Mouse (Mus musculus): Measurements from ENCODE around the gene Hist1h1t. TPM values are rescaled to one million over a fixed set of nuclear protein-coding genes. Genes with fewer than 3 reads are reported as not detected.

Gene Hist1h1t
- total and polyA plus RNA-seq, 2 experiments from 2014 or later = 1.6 TPM; not detected in 1

GRCm38 (mm10) chr13:23737091-23737490 is 41.5 kb downstream of the Hist1h1t start:
- H3K4me1 ChIP-seq (ENCODE audit: insufficient read depth, low read length) = peaks cover 6% of the 10 kb centered on the region; the same call in 1 of the 2 replicates
- 88% methylated on average over 5 of the region's 5 CpGs for whole genome bisulfite sequencing
- H3K27ac ChIP-seq = no peak overlapping the region
- H3K4me2 ChIP-seq (ENCODE audit: low read depth, low read length) = no peak overlapping the region
- no peaks in the 10 kb centered on the region for H3K9me3 ChIP-seq (ENCODE audit: low read length)
- H3K4me3 ChIP-seq (ENCODE audit: low read length) = no peak overlapping the region
- H3K27me3 ChIP-seq (ENCODE audit: insufficient read depth, low read length) = no peaks in the 10 kb centered on the region
- TF ChIP-seq CTCF (IDR thresholded peaks at IDR 0.05; ENCODE audit: low read depth) = no peak
- ATAC-seq (no peak), DNase-seq (ENCODE audit: low spot score) (no peak)
- H3K9ac ChIP-seq (replicated peaks; ENCODE audit: low read length) = no peak overlapping the region
- H3K36me3 ChIP-seq (ENCODE audit: insufficient read depth, low read length) = no peaks in the 10 kb centered on the region

DNA sequence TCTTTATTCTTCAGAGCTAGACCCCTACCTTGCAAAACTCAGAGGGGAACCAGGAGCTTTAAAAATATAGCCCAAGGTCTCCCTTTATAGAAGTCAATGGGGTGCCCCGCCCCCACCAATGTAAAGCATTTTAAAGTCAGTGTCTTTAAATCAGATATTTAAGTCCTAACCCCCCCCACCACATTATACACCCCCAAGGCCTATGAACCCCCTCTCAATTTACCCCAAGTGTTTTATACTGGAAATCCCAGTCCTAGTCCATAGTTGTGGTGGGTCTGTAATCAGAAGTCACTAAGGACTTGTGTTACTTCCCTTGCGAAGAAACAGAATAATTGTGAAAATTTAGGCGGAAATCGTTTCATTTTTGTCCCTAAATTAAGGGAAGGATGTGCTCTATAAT is 42.4 kb downstream of the Hist1h1t start:
- Histone ChIP-seq H3K27me3 (ENCODE audit: insufficient read depth, low read length) (no peaks in the 10 kb centered on the region), H3K4me2 (ENCODE audit: low read depth, low read length) (peak overlapping the region; percentile 98), H3K9me3 (ENCODE audit: low read length) (no peaks in the 10 kb centered on the region), H3K9ac (replicated peaks; ENCODE audit: low read length) (peak overlapping the region; percentile 74; the same call in 1 of the 2 replicates), H3K27ac (peak overlapping the region; percentile 94), H3K4me1 (ENCODE audit: insufficient read depth, low read length) (peaks cover 6% of the 10 kb centered on the region; the same call in 1 of the 2 replicates), H3K36me3 (ENCODE audit: insufficient read depth, low read length) (no peaks in the 10 kb centered on the region), H3K4me3 (ENCODE audit: low read length) (peak overlapping the region; percentile 52; the same call in 1 of the 2 replicates)
- ATAC-seq (no peak), DNase-seq (ENCODE audit: low spot score) (no peak)
- TF ChIP-seq CTCF (IDR thresholded peaks at IDR 0.05; ENCODE audit: low read depth) = no peak
- WGBS = 25% methylated on average over 4 of the region's 4 CpGs

- Histone ChIP-seq H3K27me3 (ENCODE audit: insufficient read depth, low read length) (no peaks in the 10 kb centered on the region), H3K9me3 (ENCODE audit: low read length) (no peaks in the 10 kb centered on the region), H3K36me3 (ENCODE audit: insufficient read depth, low read length) (no peaks in the 10 kb centered on the region), H3K4me3 (ENCODE audit: low read length) (peak within 1 kb of the TSS; percentile 52), H3K4me2 (ENCODE audit: low read depth, low read length) (peak within 1 kb of the TSS; percentile 98), H3K9ac (replicated peaks; ENCODE audit: low read length) (peak within 1 kb of the TSS; percentile 74), H3K4me1 (ENCODE audit: insufficient read depth, low read length) (peaks cover 6% of the 10 kb centered on the region; the same call in 1 of the 2 replicates), H3K27ac (peak within 1 kb of the TSS; percentile 94)
- peak; percentile 95 for ATAC-seq
- TF ChIP-seq CTCF (IDR thresholded peaks at IDR 0.05; ENCODE audit: low read depth) = no peak
- under 1% methylated on average over 33 of the region's 38 CpGs for WGBS
- peak; percentile 93 for DNase-seq (ENCODE audit: low spot score)
These were observed 43.1 kb downstream of the Hist1h1t start, which contains the start of gene Hist1h1c for GRCm38 (mm10) chr13:23738677-23739068. Gene Hist1h1c (plus strand): TSS chr13:23738808.

- Histone ChIP-seq H3K4me3 (ENCODE audit: low read length) (peak overlapping the region; percentile 52), H3K9me3 (ENCODE audit: low read length) (no peaks in the 10 kb centered on the region), H3K27me3 (ENCODE audit: insufficient read depth, low read length) (no peaks in the 10 kb centered on the region), H3K27ac (peak overlapping the region; percentile 94), H3K4me2 (ENCODE audit: low read depth, low read length) (peak overlapping the region; percentile 98), H3K4me1 (ENCODE audit: insufficient read depth, low read length) (peaks cover 6% of the 10 kb centered on the region; the same call in 1 of the 2 replicates), H3K36me3 (ENCODE audit: insufficient read depth, low read length) (no peaks in the 10 kb centered on the region), H3K9ac (replicated peaks; ENCODE audit: low read length) (peak overlapping the region; percentile 74)
- DNase-seq (ENCODE audit: low spot score) (peak; percentile 97), ATAC-seq (peak; percentile 93)
- under 1% methylated on average over 39 of the region's 39 CpGs for WGBS
- no peak for TF ChIP-seq CTCF (IDR thresholded peaks at IDR 0.05; ENCODE audit: low read depth)
These were observed 43.7 kb downstream of the Hist1h1t start for GRCm38 (mm10) chr13:23739069-23739921.

GRCm38 (mm10) chr13:23739922-23740252 is 44.3 kb downstream of the Hist1h1t start:
- no peak for TF ChIP-seq CTCF (IDR thresholded peaks at IDR 0.05; ENCODE audit: low read depth)
- Histone ChIP-seq H3K9ac (replicated peaks; ENCODE audit: low read length) (peak overlapping the region; percentile 74), H3K27ac (peak overlapping the region; percentile 94), H3K4me2 (ENCODE audit: low read depth, low read length) (peak overlapping the region; percentile 98), H3K4me3 (ENCODE audit: low read length) (peak overlapping the region; percentile 52), H3K27me3 (ENCODE audit: insufficient read depth, low read length) (no peaks in the 10 kb centered on the region), H3K9me3 (ENCODE audit: low read length) (no peaks in the 10 kb centered on the region), H3K36me3 (ENCODE audit: insufficient read depth, low read length) (no peaks in the 10 kb centered on the region), H3K4me1 (ENCODE audit: insufficient read depth, low read length) (peaks cover 6% of the 10 kb centered on the region; the same call in 1 of the 2 replicates)
- no peak for ATAC-seq
- under 1% methylated on average over 14 of the region's 14 CpGs for WGBS
- no peak for DNase-seq (ENCODE audit: low spot score)

DNA sequence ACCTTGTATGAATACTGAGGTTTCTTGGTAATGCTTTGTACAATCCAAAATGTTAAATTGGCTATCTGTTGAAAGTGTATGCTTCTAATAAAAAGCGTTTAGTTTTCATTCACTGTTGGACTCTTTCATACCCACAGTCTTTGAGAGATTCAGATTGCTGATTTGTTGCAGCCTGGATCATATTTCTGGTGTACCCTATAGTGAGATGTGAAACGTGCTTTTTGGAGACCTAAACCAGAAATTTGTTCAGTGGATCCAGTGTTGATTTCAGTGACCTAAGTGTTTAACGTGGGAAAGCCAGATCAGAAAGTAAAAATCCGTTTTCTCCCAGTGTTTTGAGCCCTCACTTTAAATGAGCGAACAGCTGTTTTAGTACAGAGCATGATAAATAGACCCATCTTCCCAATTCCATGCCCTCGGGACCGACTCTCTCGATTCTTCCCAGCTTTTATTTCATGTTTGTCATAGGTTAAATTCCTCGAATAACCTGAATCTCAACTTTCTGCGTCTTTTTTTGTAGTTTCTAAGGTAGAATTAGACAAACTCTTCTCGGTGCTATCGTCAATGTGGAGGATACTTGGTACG is 44.7 kb downstream of the Hist1h1t start:
- peak overlapping the region; percentile 98 for H3K4me2 ChIP-seq (ENCODE audit: low read depth, low read length)
- H3K4me3 ChIP-seq (ENCODE audit: low read length) = peak overlapping the region; percentile 52
- no peaks in the 10 kb centered on the region for H3K9me3 ChIP-seq (ENCODE audit: low read length)
- TF ChIP-seq CTCF (IDR thresholded peaks at IDR 0.05; ENCODE audit: low read depth) = no peak
- 33% methylated on average over 13 of the region's 13 CpGs for WGBS
- H3K9ac ChIP-seq (replicated peaks; ENCODE audit: low read length) = peak overlapping the region; percentile 74
- peaks cover 6% of the 10 kb centered on the region; the same call in 1 of the 2 replicates for H3K4me1 ChIP-seq (ENCODE audit: insufficient read depth, low read length)
- H3K36me3 ChIP-seq (ENCODE audit: insufficient read depth, low read length) = no peaks in the 10 kb centered on the region
- no peaks in the 10 kb centered on the region for H3K27me3 ChIP-seq (ENCODE audit: insufficient read depth, low read length)
- ATAC-seq (no peak), DNase-seq (ENCODE audit: low spot score) (no peak)
- peak overlapping the region; percentile 94; the same call in 1 of the 2 replicates for H3K27ac ChIP-seq

Data from hindbrain, postnatal 0 days (tissue).